8 mouse cellular contexts compared by ENCODE assay signal in genomic region chr13:31810693-31811541, GRCm38 (mm10). TPM values are rescaled to one million over a fixed set of nuclear protein-coding genes. Genes with fewer than 3 reads are reported as not detected.
DNase-seq lines count a peak whose midpoint lies in the region; ATAC-seq and TF ChIP-seq lines count a peak whose summit lies in the region.

No protein-coding gene starts in this region.

- intact Hi-C loops in left cerebral cortex, adult 2 months (cut with DNase I) = no loop called here
- intact Hi-C loops in heart, postnatal 10 days (cut with DNase I) = loop anchor here (5.0 kb wide), 1 partner anchor 196 kb away; no protein-coding TSS in a partner anchor

- no peak for ATAC-seq in limb, embryonic 13.5 days (ENCODE audit: low FRiP score, low read depth)
- no peak for ATAC-seq in frontal cortex, adult (ENCODE audit: low TSS enrichment)

- peak overlapping the region; percentile 87 for H3K9ac ChIP-seq in limb, embryonic 13.5 days

- H3K27ac ChIP-seq in left cerebral cortex, adult 2 months = peak overlapping the region; percentile 54; the same call in 1 of the 2 replicates
- H3K27ac ChIP-seq in limb, embryonic 13.5 days = peak overlapping the region; percentile 82

- TF ChIP-seq CTCF in left cerebral cortex, adult 2 months (IDR thresholded peaks at IDR 0.05) = no peak

- DNase-seq in left cerebral cortex, adult 2 months (ENCODE audit: extremely low spot score in 1 of 2, low spot score in 2 of 2) = no peak
- DNase-seq in left cerebral cortex, adult 18-20 months (ENCODE audit: low spot score in 2 of 2) = no peak
- peak; percentile 48 to 64 for DNase-seq in adrenal gland, postnatal 36 days
- peak; percentile 46 to 54 for DNase-seq in heart, postnatal 10 days
- DNase-seq in splenic B cell, adult 2 months (ENCODE audit: low read depth, low spot score) = peak; percentile 14
- no peak for DNase-seq in frontal cortex, postnatal 25 days (ENCODE audit: low spot score in 2 of 2)

- H3K4me2 ChIP-seq in limb, embryonic 13.5 days (replicated peaks) = peak overlapping the region; percentile 69

- no peaks in the 10 kb centered on the region for H3K9me3 ChIP-seq in limb, embryonic 13.5 days

- H3K36me3 ChIP-seq in limb, embryonic 13.5 days = peaks cover 6% of the 10 kb centered on the region; the same call in 1 of the 2 replicates
- H3K36me3 ChIP-seq in splenic B cell, adult 2 months (ENCODE audit: control insufficient read depth, insufficient read depth, low read length, poor library complexity, severe bottlenecking) = no peaks in the 10 kb centered on the region

- WGBS in limb, embryonic 13.5 days = 1% methylated on average over 64 of the region's 65 CpGs

- peaks cover 35% of the 10 kb centered on the region for H3K4me1 ChIP-seq in limb, embryonic 13.5 days

- H3K27me3 ChIP-seq in limb, embryonic 13.5 days = peaks cover 81% of the 10 kb centered on the region
- H3K27me3 ChIP-seq in splenic B cell, adult 2 months (ENCODE audit: control insufficient read depth, insufficient read depth, low read length, poor library complexity, severe bottlenecking) = no peaks in the 10 kb centered on the region

- peak overlapping the region; percentile 44 for H3K4me3 ChIP-seq in left cerebral cortex, adult 2 months
- peak overlapping the region; percentile 57 for H3K4me3 ChIP-seq in limb, embryonic 13.5 days

RNA-seq across cellular contexts. Expression of gene Foxc1, which starts 4.5 kb away (rescaled TPM):
- 1 to 10 TPM; 4.8 to 6.1 TPM for total RNA-seq in left cerebral cortex, adult 2 months (2021)
- total RNA-seq in left cerebral cortex, adult 18-20 months (2021) = 1 to 10 TPM; 5.7 to 6.6 TPM
- 1 to 10 TPM; 9.3 to 9.4 TPM for total RNA-seq in adrenal gland, postnatal 36 days (2021)
- total RNA-seq in heart, postnatal 10 days (2021) = 1 to 10 TPM; 7.0 to 7.8 TPM
- 5.1 and 6.8 TPM in 2 replicates for polyA plus RNA-seq in limb, embryonic 13.5 days (2015; fragmentation: Nextera tagmentation; extraction: Ambion mirVana)

Comparison
In these comparisons a context has a peak if more than half of its experiments do, and no peak if none do; other contexts are left out.
1. DNase-seq: peak in adrenal gland, postnatal 36 days (2 of 2), heart, postnatal 10 days (2 of 2) and splenic B cell, adult 2 months (single experiment); none in left cerebral cortex, adult 2 months (0 of 2), left cerebral cortex, adult 18-20 months (0 of 2) and frontal cortex, postnatal 25 days (0 of 2).